Mouse (Mus musculus) leukemia stem cell, adult 10-12 weeks (primary cell): ENCODE results near the gene Znrf2. TPM values are rescaled to one million over a fixed set of nuclear protein-coding genes. Genes with fewer than 3 reads are reported as not detected.

Source experiments
- polyA plus RNA-seq: library from polyadenylated mRNA; stranded (reverse); fragments of >175 nt; gene quantifications from 2 replicates; pipeline ENCODE4 v1.2.3, GENCODE M21; 2012; ENCODE audit warnings: low replicate concordance

The Znrf2 gene
- polyA plus RNA-seq = 30.5 and 73.9 TPM in 2 replicates

GRCm38 (mm10) chr6:54816388-54817065, at the start of gene Znrf2:
Gene Znrf2, plus strand, starts transcription at chr6:54816916.

Other genes with a start within 250 kb of the Znrf2 start
- gene Plekha8, start 221.8 kb upstream of the Znrf2 start, polyA plus RNA-seq = 1.4 and 1.8 TPM in 2 replicates
- gene Fkbp14, start 219.6 kb upstream of the Znrf2 start, polyA plus RNA-seq = not detected in 2 replicates
- gene Mturn, start 135.3 kb upstream of the Znrf2 start, polyA plus RNA-seq = 1.3 and 3.4 TPM in 2 replicates
- gene Nod1, start 155.7 kb downstream of the Znrf2 start, polyA plus RNA-seq = 7.2 and 10.2 TPM in 2 replicates
- 4.2 and 9.4 TPM in 2 replicates for gene Ggct, start 176.0 kb downstream of the Znrf2 start, polyA plus RNA-seq
- gene Gars, start 221.1 kb downstream of the Znrf2 start, polyA plus RNA-seq = 84.8 and 90.1 TPM in 2 replicates